Mouse (Mus musculus) frontal cortex, adult 2 months (tissue): ENCODE data around the gene Gfod2. TPM values are rescaled to one million over a fixed set of nuclear protein-coding genes. Genes with fewer than 3 reads are reported as not detected.
A peak's percentile ranks its signal among the peaks of the same experiment; 100 is the strongest.

Source experiments
- DNase-seq, 2 experiments: peaks; one replicate each; pipeline ENCODE4 v3.0.0; 2022; ENCODE audit warnings: low spot score in 1 of 2; ENCODE audit errors: extremely low spot score in 1 of 2
- polyA plus RNA-seq: library from polyadenylated mRNA; depleted of rRNA; stranded (reverse); fragments of >200 nt; gene quantifications from 2 replicates; pipeline ENCODE4 v1.2.3, GENCODE M21; 2012

The Gfod2 gene
- polyA plus RNA-seq, 1 experiment: 21.5 TPM

GRCm38 (mm10) chr8:105768485-105769257, 10.2 kb upstream of the Gfod2 start:
- no peak for DNase-seq

GRCm38 (mm10) chr8:105757796-105758276, 628 bp downstream of the Gfod2 start:
- peak in 1 of 2 experiments; percentile 11 for DNase-seq

GRCm38 (mm10) chr8:105754688-105755087, 3.8 kb downstream of the Gfod2 start:
- DNase-seq: no peak

- no peak for DNase-seq
Observed at GRCm38 (mm10) chr8:105753916-105754315, 4.5 kb downstream of the Gfod2 start.

- peak in 1 of 2 experiments; percentile 38 for DNase-seq
Observed at GRCm38 (mm10) chr8:105750606-105751005, 7.9 kb downstream of the Gfod2 start.

GRCm38 (mm10) chr8:105743301-105743700, 15.2 kb downstream of the Gfod2 start:
- no peak for DNase-seq

- DNase-seq: no peak
Observed at GRCm38 (mm10) chr8:105739216-105739615, 19.2 kb downstream of the Gfod2 start.

GRCm38 (mm10) chr8:105732186-105732585, 26.3 kb downstream of the Gfod2 start:
- DNase-seq: no peak

GRCm38 (mm10) chr8:105727397-105728124, 30.9 kb downstream of the Gfod2 start:
- DNase-seq: no peak

GRCm38 (mm10) chr8:105725726-105726125, 32.7 kb downstream of the Gfod2 start:
- no peak for DNase-seq

GRCm38 (mm10) chr8:105722861-105723260, 35.6 kb downstream of the Gfod2 start:
- DNase-seq: no peak

- no peak for DNase-seq
Observed at GRCm38 (mm10) chr8:105719637-105720036, 38.8 kb downstream of the Gfod2 start.

GRCm38 (mm10) chr8:105716302-105716945, 42.0 kb downstream of the Gfod2 start:
- DNase-seq: no peak

GRCm38 (mm10) chr8:105715042-105715441, 43.4 kb downstream of the Gfod2 start:
- DNase-seq: no peak

- peak in 1 of 2 experiments; percentile 92 for DNase-seq
Observed at GRCm38 (mm10) chr8:105714139-105714538, 44.3 kb downstream of the Gfod2 start.

GRCm38 (mm10) chr8:105712286-105712685, 46.2 kb downstream of the Gfod2 start:
- no peak for DNase-seq

GRCm38 (mm10) chr8:105709317-105709716, 49.1 kb downstream of the Gfod2 start:
- no peak for DNase-seq

GRCm38 (mm10) chr8:105708675-105709074, 49.8 kb downstream of the Gfod2 start:
- no peak for DNase-seq

- DNase-seq: peak; percentile 88 to 95
Observed at GRCm38 (mm10) chr8:105707498-105708403, 50.7 kb downstream of the Gfod2 start, which contains the start of the genes 4933405L10Rik and Enkd1. TSS of gene 4933405L10Rik (plus strand) at chr8:105707655. TSS of gene Enkd1 (minus strand) at chr8:105708210.

GRCm38 (mm10) chr8:105706426-105706825, 52.0 kb downstream of the Gfod2 start:
- DNase-seq: no peak
